Mouse (Mus musculus) ES-Bruce4 (cell line): ENCODE measurements around the gene Mink1.

Experiments
- CTCF ChIP-seq: IDR thresholded peaks from one replicate; pipeline ENCODE4 v1.8.1; 2011; ENCODE audit warnings: low read depth, low read length
- EP300 ChIP-seq: IDR thresholded peaks from 2 replicates; pipeline ENCODE4 v1.6.1; 2011; ENCODE audit warnings: low read depth, low read length; ENCODE audit not compliant: insufficient read depth
- POLR2A ChIP-seq: IDR thresholded peaks from one replicate; pipeline ENCODE4 v1.8.1; 2011; ENCODE audit warnings: low read length; ENCODE audit not compliant: insufficient read depth

DNA sequence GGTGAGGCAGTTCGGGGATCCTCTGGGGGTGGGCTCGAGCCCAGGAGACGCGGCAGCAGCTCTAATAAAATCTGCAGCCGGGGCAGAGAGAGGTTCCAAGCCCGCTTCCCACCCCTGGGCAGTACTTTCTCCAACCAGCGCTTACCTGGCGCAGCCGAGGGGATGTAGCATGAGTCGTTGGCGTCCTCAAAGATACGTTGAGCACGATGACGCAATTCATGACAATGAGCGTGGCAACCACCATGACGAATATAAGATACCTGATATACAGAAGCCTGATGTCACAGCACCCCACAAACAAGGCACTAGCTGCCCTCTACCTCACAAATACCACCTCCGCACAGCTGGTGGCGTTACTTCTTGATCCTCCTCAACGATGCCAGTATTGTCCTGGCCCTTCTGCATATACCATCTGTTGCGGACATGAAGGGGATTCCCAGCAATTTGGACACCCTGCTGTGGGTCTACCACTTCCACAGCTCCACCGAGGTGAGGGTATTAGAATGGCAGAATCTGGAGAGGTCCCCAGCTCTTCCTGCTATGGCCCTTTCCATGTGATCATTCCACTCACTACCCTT, 52.9 kb downstream of the Mink1 start, which contains the start of gene 4930544D05Rik:
- TF ChIP-seq EP300 (no peak), CTCF (no peak), POLR2A (no peak)
